Mouse (Mus musculus) myocyte (in vitro differentiated cells): ENCODE results near the gene Tm4sf5. TPM values are rescaled to one million over a fixed set of nuclear protein-coding genes. Genes with fewer than 3 reads are reported as not detected.
"Not testable (repeated sequence)": the region's sequence is repeated elsewhere in the genome, so short reads cannot be mapped to it uniquely, and the experiment has no call there.

Source experiments
- H3K27me3 ChIP-seq: one replicate; pipeline ENCODE4 v1.6.1; 2011; ENCODE audit not compliant: control insufficient read depth, insufficient read depth, insufficient read length
- H3K36me3 ChIP-seq: one replicate; pipeline ENCODE4 v1.6.1; 2011; ENCODE audit not compliant: control insufficient read depth, insufficient read depth
- H3K4me2 ChIP-seq: one replicate; pipeline ENCODE4 v1.6.1; 2011; ENCODE audit warnings: low read depth, control low read depth
- H3K4me3 ChIP-seq: one replicate; pipeline ENCODE4 v1.5.1; 2011; ENCODE audit warnings: mild to moderate bottlenecking, control low read depth, moderate library complexity
- H3K79me2 ChIP-seq: one replicate; pipeline ENCODE4 v1.6.1; 2011; ENCODE audit not compliant: control insufficient read depth, insufficient read depth
- H3ac ChIP-seq: one replicate; pipeline ENCODE4 v1.6.1; 2011; ENCODE audit not compliant: control insufficient read depth, insufficient read length
- CEBPB ChIP-seq: IDR thresholded peaks from 2 replicates; pipeline ENCODE4 v1.6.1; 2011; ENCODE audit warnings: mild to moderate bottlenecking, moderate library complexity; ENCODE audit not compliant: poor library complexity, insufficient read depth, severe bottlenecking
- E2F4 ChIP-seq: IDR thresholded peaks from one replicate; pipeline ENCODE4 v1.6.1; 2011; ENCODE audit warnings: mild to moderate bottlenecking, control low read depth, moderate library complexity; ENCODE audit not compliant: insufficient read depth
- MAX ChIP-seq: IDR thresholded peaks from one replicate; pipeline ENCODE4 v1.6.1; 2011; ENCODE audit warnings: low read depth, mild to moderate bottlenecking, control low read depth
- MYOD1 ChIP-seq, 3 experiments: IDR thresholded peaks; one replicate each; pipeline ENCODE4 v1.6.1; 2011; ENCODE audit warnings: control low read depth in 2 of 3, low read depth in 2 of 3, mild to moderate bottlenecking in 2 of 3, moderate library complexity in 1 of 3; ENCODE audit not compliant: insufficient read length in 2 of 3, control insufficient read depth in 1 of 3
- MYOG ChIP-seq, 3 experiments: IDR thresholded peaks; one replicate each; pipeline ENCODE4 v1.6.1; 2011; ENCODE audit warnings: control low read depth in 2 of 3, low read depth in 2 of 3, mild to moderate bottlenecking in 2 of 3; ENCODE audit not compliant: insufficient read length in 2 of 3, control insufficient read depth in 1 of 3, insufficient read depth in 1 of 3
- POLR2A ChIP-seq: IDR thresholded peaks from one replicate; pipeline ENCODE4 v1.6.1; 2011; ENCODE audit warnings: low read depth, mild to moderate bottlenecking, control low read depth, moderate library complexity; ENCODE audit not compliant: insufficient read length
- POLR2AphosphoS2 ChIP-seq: IDR thresholded peaks from one replicate; pipeline ENCODE4 v1.6.1; 2011; ENCODE audit warnings: low read depth, control low read depth; ENCODE audit not compliant: insufficient read length
- REST ChIP-seq: IDR thresholded peaks from one replicate; pipeline ENCODE4 v1.6.1; 2011; ENCODE audit warnings: mild to moderate bottlenecking, control low read depth, moderate library complexity; ENCODE audit not compliant: insufficient read depth, insufficient read length
- SRF ChIP-seq: IDR thresholded peaks from one replicate; pipeline ENCODE4 v1.6.1; 2011; ENCODE audit warnings: low read depth; ENCODE audit not compliant: control insufficient read depth, insufficient read length
- TCF12 ChIP-seq: IDR thresholded peaks from one replicate; pipeline ENCODE4 v1.6.1; 2011; ENCODE audit warnings: mild to moderate bottlenecking, control low read depth; ENCODE audit not compliant: poor library complexity, insufficient read depth, severe bottlenecking
- TCF3 ChIP-seq: IDR thresholded peaks from one replicate; pipeline ENCODE4 v1.6.1; 2011; ENCODE audit warnings: low read depth, control low read depth; ENCODE audit not compliant: insufficient read length
- USF1 ChIP-seq: IDR thresholded peaks from one replicate; pipeline ENCODE4 v1.6.1; 2011; ENCODE audit warnings: low read depth, mild to moderate bottlenecking, control low read depth, moderate library complexity
- polyA plus RNA-seq: library from polyadenylated mRNA; unstranded; fragments of >200 nt; fragmentation: generic; extraction: Trizol; gene quantifications from one replicate; pipeline ENCODE4 v1.2.1, GENCODE M21; 2012; ENCODE audit warnings: missing spikeins

Tm4sf5 gene
- polyA plus RNA-seq, 1 experiment, result not detected

GRCm38 (mm10) chr11:70524782-70525181, 19.7 kb downstream of the Tm4sf5 start:
- Histone ChIP-seq H3K4me2 (peak overlapping the region; percentile 78), H3K79me2 (peaks cover 15% of the 10 kb centered on the region), H3K4me3 (peak overlapping the region; percentile 81), H3K27me3 (no peaks in the 10 kb centered on the region), H3K36me3 (peaks cover 12% of the 10 kb centered on the region), H3ac (no peak overlapping the region)
- TF ChIP-seq TCF3 (no peak), USF1 (no peak)

GRCm38 (mm10) chr11:70525184-70525678, 20.2 kb downstream of the Tm4sf5 start, which contains the start of gene Psmb6:
Psmb6 (plus strand) TSS chr11:70525367.
- Histone ChIP-seq H3K36me3 (peaks cover 12% of the 10 kb centered on the region), H3K4me3 (peak within 1 kb of the TSS; percentile 81), H3K27me3 (no peaks in the 10 kb centered on the region), H3ac (peak within 1 kb of the TSS; percentile 13), H3K4me2 (peak within 1 kb of the TSS; percentile 93), H3K79me2 (peaks cover 15% of the 10 kb centered on the region)
- TF ChIP-seq POLR2AphosphoS2 (peak; percentile 81), MYOG (IDR thresholded peaks at IDR 0.05; ENCODE audit: control insufficient read depth in 1 of 3, insufficient read depth in 1 of 3, insufficient read length in 2 of 3, low read depth in 2 of 3) (no peak), POLR2A (peak; percentile 78)

GRCm38 (mm10) chr11:70525726-70526125, 20.7 kb downstream of the Tm4sf5 start:
- Histone ChIP-seq H3K27me3 (no peaks in the 10 kb centered on the region), H3K4me2 (peak overlapping the region; percentile 93), H3K79me2 (peaks cover 15% of the 10 kb centered on the region), H3K4me3 (peak overlapping the region; percentile 81), H3K36me3 (peaks cover 12% of the 10 kb centered on the region), H3ac (peak overlapping the region; percentile 13)
- TF ChIP-seq SRF, result no peak
- TF ChIP-seq POLR2AphosphoS2, result no peak
- no peak for TF ChIP-seq TCF12
- no peak for TF ChIP-seq REST
- TF ChIP-seq POLR2A, result no peak
- TF ChIP-seq TCF3, result no peak
- no peak for TF ChIP-seq MAX
- TF ChIP-seq MYOD1 (IDR thresholded peaks at IDR 0.05; ENCODE audit: control insufficient read depth in 1 of 3, insufficient read length in 2 of 3, low read depth in 2 of 3), result no peak
- no peak for TF ChIP-seq MYOG (IDR thresholded peaks at IDR 0.05; ENCODE audit: control insufficient read depth in 1 of 3, insufficient read depth in 1 of 3, insufficient read length in 2 of 3, low read depth in 2 of 3)
- TF ChIP-seq E2F4, result no peak
- no peak for TF ChIP-seq CEBPB
- no peak for TF ChIP-seq USF1

GRCm38 (mm10) chr11:70526211-70526610, 21.2 kb downstream of the Tm4sf5 start:
- no peaks in the 10 kb centered on the region for H3K27me3 ChIP-seq
- H3K4me2 ChIP-seq, result peak overlapping the region; percentile 93
- H3K4me3 ChIP-seq, result peak overlapping the region; percentile 81
- no peak overlapping the region for H3ac ChIP-seq
- H3K79me2 ChIP-seq, result peaks cover 15% of the 10 kb centered on the region
- peaks cover 12% of the 10 kb centered on the region for H3K36me3 ChIP-seq
- TF ChIP-seq MYOD1 (IDR thresholded peaks at IDR 0.05; ENCODE audit: control insufficient read depth in 1 of 3, insufficient read length in 2 of 3, low read depth in 2 of 3), result no peak
- TF ChIP-seq E2F4, result no peak
- TF ChIP-seq MAX, result no peak
- TF ChIP-seq SRF, result no peak
- no peak for TF ChIP-seq REST
- no peak for TF ChIP-seq POLR2AphosphoS2
- no peak for TF ChIP-seq CEBPB
- TF ChIP-seq USF1, result no peak
- TF ChIP-seq MYOG (IDR thresholded peaks at IDR 0.05; ENCODE audit: control insufficient read depth in 1 of 3, insufficient read depth in 1 of 3, insufficient read length in 2 of 3, low read depth in 2 of 3), result no peak
- TF ChIP-seq POLR2A, result no peak
- TF ChIP-seq TCF3, result no peak
- no peak for TF ChIP-seq TCF12

DNA sequence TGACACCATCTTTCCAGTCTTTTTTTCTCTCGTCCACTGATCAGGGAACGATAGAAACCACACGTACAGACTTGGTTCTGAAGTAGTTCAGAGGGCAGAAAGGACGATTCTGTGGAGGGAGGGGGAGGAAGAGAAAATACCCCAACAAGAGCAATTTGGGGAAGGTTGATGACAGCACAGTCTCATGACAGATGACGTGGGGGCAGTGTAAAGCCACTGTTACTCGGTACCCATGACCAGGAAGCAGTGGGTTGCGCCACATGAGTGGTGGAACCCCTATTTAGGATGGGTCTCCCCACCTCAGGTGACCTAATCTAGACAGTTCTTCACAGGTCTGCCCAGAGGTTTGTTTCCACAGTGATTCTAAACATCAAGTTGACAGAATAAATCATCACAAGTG, 23.6 kb downstream of the Tm4sf5 start:
- H3K79me2 ChIP-seq, result peaks cover 15% of the 10 kb centered on the region
- H3K36me3 ChIP-seq, result peaks cover 12% of the 10 kb centered on the region
- no peak overlapping the region for H3K4me2 ChIP-seq
- no peak overlapping the region for H3K4me3 ChIP-seq
- H3K27me3 ChIP-seq, result no peaks in the 10 kb centered on the region
- TF ChIP-seq REST (no peak), POLR2AphosphoS2 (peak; percentile 37)
- no peak overlapping the region for H3ac ChIP-seq

- H3K4me3 ChIP-seq, H3K79me2 ChIP-seq: not testable (repeated sequence)
Observed at GRCm38 (mm10) chr11:70531065-70531464, 26.0 kb downstream of the Tm4sf5 start.

More at GRCm38 (mm10) chr11:70531065-70531464, 26.0 kb downstream of the Tm4sf5 start:
- not testable (repeated sequence) for H3K27me3 ChIP-seq, H3ac ChIP-seq, H3K4me2 ChIP-seq
- peaks cover 12% of the 10 kb centered on the region for H3K36me3 ChIP-seq
